Mouse (Mus musculus) R1 (cell line): ENCODE measurements around the gene Vmn2r62.
"Not testable (repeated sequence)": the region's sequence is repeated elsewhere in the genome, so short reads cannot be mapped to it uniquely, and the experiment has no call there.

Experiments
- DNase-seq: peaks from one replicate; pipeline ENCODE4 v3.0.0-alpha.2; 2018; ENCODE audit warnings: low read depth, low spot score

The Vmn2r62 gene

GRCm38 (mm10) chr7:42793425-42793824 is at the start of gene Vmn2r62:
Gene Vmn2r62, minus strand, starts transcription at chr7:42793525.
- DNase-seq: not testable (repeated sequence)

GRCm38 (mm10) chr7:42838366-42838765 is 45.0 kb upstream of the Vmn2r62 start:
- DNase-seq: peak; percentile 78

GRCm38 (mm10) chr7:42832221-42832620 is 38.9 kb upstream of the Vmn2r62 start:
- DNase-seq: peak; percentile 94

- DNase-seq: peak; percentile 93
Measured at GRCm38 (mm10) chr7:42749836-42750235, 43.5 kb downstream of the Vmn2r62 start.

- DNase-seq: peak; percentile 94
Measured at GRCm38 (mm10) chr7:42738536-42739210, 54.7 kb downstream of the Vmn2r62 start.

GRCm38 (mm10) chr7:42726917-42727316 is 66.4 kb downstream of the Vmn2r62 start, which contains the start of gene Gm17067:
Gene Gm17067, minus strand, starts transcription at chr7:42727017.
- not testable (repeated sequence) for DNase-seq
